Mouse (Mus musculus) heart, embryonic 15.5 days (tissue): ENCODE results near the gene Yeats2. TPM values are rescaled to one million over a fixed set of nuclear protein-coding genes. Genes with fewer than 3 reads are reported as not detected.

Experiments
- polyA plus RNA-seq: library from polyadenylated mRNA; unstranded; fragments of >200 nt; fragmentation: Nextera tagmentation; extraction: Ambion mirVana; gene quantifications from 2 replicates; pipeline ENCODE4 v1.2.1, GENCODE M21; 2015

Gene Yeats2
- polyA plus RNA-seq, 1 experiment from 2014 or later, result 13.9 TPM

Other genes with a start within 250 kb of the Yeats2 start
- gene Klhl6, start 158.0 kb upstream of the Yeats2 start, polyA plus RNA-seq, result 15.3 and 24.6 TPM in 2 replicates
- 39.4 and 45.6 TPM in 2 replicates for gene Klhl24, start 43.5 kb upstream of the Yeats2 start, polyA plus RNA-seq
- gene Map6d1, start 100.3 kb downstream of the Yeats2 start, polyA plus RNA-seq, result 0.38 and 0.57 TPM in 2 replicates
- gene Parl, start 161.3 kb downstream of the Yeats2 start, polyA plus RNA-seq, result 63.5 and 64.1 TPM in 2 replicates
- not detected in 2 replicates for gene Cyp2ab1, start 184.3 kb downstream of the Yeats2 start, polyA plus RNA-seq